Mouse (Mus musculus): ENCODE measurements at regions not wholly inside any gene's neighbourhood (a gene's known extent, or its start where the extent isn't known, plus 50 kb on each side); places are given as distances from the start of the nearest gene placed in this dataset.

DNA sequence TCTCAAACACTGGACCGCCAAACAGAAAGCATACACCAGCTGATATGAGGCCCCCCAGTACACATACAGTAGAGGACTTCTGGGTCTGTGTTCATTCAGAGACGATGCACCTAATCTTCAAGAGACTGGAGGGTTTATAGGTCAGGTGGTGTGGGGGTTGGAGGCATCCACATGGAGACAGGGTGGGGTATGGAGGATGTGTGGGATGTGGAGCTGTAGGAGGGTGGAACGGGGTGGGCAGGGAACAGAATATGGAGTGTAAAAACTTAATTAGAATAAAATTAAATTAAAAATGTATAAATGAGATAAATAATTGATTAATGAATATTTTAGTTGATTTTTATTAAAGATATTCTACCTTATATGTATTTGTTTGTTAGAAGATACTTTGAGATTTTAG lies 832.9 kb upstream of the Slc10a2 start:
- no peak for TF ChIP-seq FLI1 (IDR thresholded peaks at IDR 0.05; ENCODE audit: low read length)
- no peak for TF ChIP-seq GATA1 (IDR thresholded peaks at IDR 0.05; ENCODE audit: borderline replicate concordance, low read length)
